Mouse (Mus musculus) intestine, postnatal 0 days (tissue): ENCODE data around the gene Akain1. TPM values are rescaled to one million over a fixed set of nuclear protein-coding genes. Genes with fewer than 3 reads are reported as not detected.

Experiments used
- ATAC-seq: fragments of 200-750 bp; cut with Nextera tagmentation; 2 replicates; pipeline ENCODE4 v1.8.0; 2017; ENCODE audit warnings: mild to moderate bottlenecking, moderate TSS enrichment, moderate library complexity
- H3K27ac ChIP-seq: fragments of 300-500 bp; sonication (generic); 2 replicates; pipeline ENCODE4 v1.5.1; 2014; ENCODE audit warnings: mild to moderate bottlenecking, low read depth, low read length, moderate library complexity
- H3K27me3 ChIP-seq: fragments of 300-500 bp; sonication (generic); replicated peaks from 2 replicates; pipeline ENCODE4 v1.6.1; 2014; ENCODE audit warnings: low read length, mixed read lengths; ENCODE audit not compliant: control insufficient read depth, insufficient read depth
- H3K36me3 ChIP-seq: fragments of 300-500 bp; sonication (generic); 2 replicates; pipeline ENCODE4 v1.6.1; 2014; ENCODE audit warnings: mild to moderate bottlenecking, moderate library complexity; ENCODE audit not compliant: control insufficient read depth, insufficient read depth
- H3K4me1 ChIP-seq: fragments of 300-500 bp; sonication (generic); replicated peaks from 2 replicates; pipeline ENCODE4 v1.6.1; 2014; ENCODE audit warnings: antibody characterized with exemption, low read length, mixed read lengths; ENCODE audit not compliant: control insufficient read depth, insufficient read depth
- H3K4me2 ChIP-seq: fragments of 300-500 bp; sonication (generic); replicated peaks from 2 replicates; pipeline ENCODE4 v1.6.1; 2014; ENCODE audit warnings: low read depth, mild to moderate bottlenecking, moderate library complexity
- H3K4me3 ChIP-seq: fragments of 300-500 bp; sonication (generic); 2 replicates; pipeline ENCODE4 v1.5.1; 2014; ENCODE audit warnings: low read depth, low read length
- H3K9ac ChIP-seq: fragments of 300-500 bp; sonication (generic); 2 replicates; pipeline ENCODE4 v1.6.1; 2014; ENCODE audit warnings: mild to moderate bottlenecking, low read depth, low read length
- H3K9me3 ChIP-seq: fragments of 300-500 bp; sonication (generic); 2 replicates; pipeline ENCODE4 v1.6.1; 2016; ENCODE audit warnings: mixed run types; ENCODE audit not compliant: control insufficient read depth
- CTCF ChIP-seq: sonication (generic); IDR thresholded peaks from 2 replicates; pipeline ENCODE4 v1.5.1; 2016; ENCODE audit warnings: low read depth, mild to moderate bottlenecking, control low read depth, antibody characterized with exemption, moderate library complexity
- WGBS: fragments of 180-500 bp; shearing (Covaris S2); extraction: QIAGEN DNeasy Blood & Tissue Kit; methylation state at CpG from one replicate; pipeline ENCODE4 v1.1.7; 2014; 5-methylcytosine and 5-hydroxymethylcytosine counted together
- polyA plus RNA-seq: library from polyadenylated mRNA; unstranded; fragments of >200 nt; fragmentation: Nextera tagmentation; extraction: Ambion mirVana; gene quantifications from 2 replicates; pipeline ENCODE4 v1.2.1, GENCODE M21; 2015

Gene Akain1
- not detected in 2 replicates for polyA plus RNA-seq

GRCm38 (mm10) chr17:69438990-69439491 is at the start of gene Akain1:
Gene Akain1 (plus strand): TSS chr17:69439326.
- H3K27me3 ChIP-seq: peaks cover 30% of the 10 kb centered on the region
- H3K4me3 ChIP-seq: peak within 1 kb of the TSS; percentile 34
- H3K4me2 ChIP-seq: peak within 1 kb of the TSS; percentile 68
- 1% methylated on average over 38 of the region's 44 CpGs for WGBS
- ATAC-seq: peak; percentile 88
- TF ChIP-seq CTCF: no peak
- H3K4me1 ChIP-seq: no peaks in the 10 kb centered on the region
- no peaks in the 10 kb centered on the region for H3K9me3 ChIP-seq
- H3K27ac ChIP-seq: no peak within 1 kb of the TSS
- H3K36me3 ChIP-seq: no peaks in the 10 kb centered on the region
- no peak within 1 kb of the TSS for H3K9ac ChIP-seq

DNA sequence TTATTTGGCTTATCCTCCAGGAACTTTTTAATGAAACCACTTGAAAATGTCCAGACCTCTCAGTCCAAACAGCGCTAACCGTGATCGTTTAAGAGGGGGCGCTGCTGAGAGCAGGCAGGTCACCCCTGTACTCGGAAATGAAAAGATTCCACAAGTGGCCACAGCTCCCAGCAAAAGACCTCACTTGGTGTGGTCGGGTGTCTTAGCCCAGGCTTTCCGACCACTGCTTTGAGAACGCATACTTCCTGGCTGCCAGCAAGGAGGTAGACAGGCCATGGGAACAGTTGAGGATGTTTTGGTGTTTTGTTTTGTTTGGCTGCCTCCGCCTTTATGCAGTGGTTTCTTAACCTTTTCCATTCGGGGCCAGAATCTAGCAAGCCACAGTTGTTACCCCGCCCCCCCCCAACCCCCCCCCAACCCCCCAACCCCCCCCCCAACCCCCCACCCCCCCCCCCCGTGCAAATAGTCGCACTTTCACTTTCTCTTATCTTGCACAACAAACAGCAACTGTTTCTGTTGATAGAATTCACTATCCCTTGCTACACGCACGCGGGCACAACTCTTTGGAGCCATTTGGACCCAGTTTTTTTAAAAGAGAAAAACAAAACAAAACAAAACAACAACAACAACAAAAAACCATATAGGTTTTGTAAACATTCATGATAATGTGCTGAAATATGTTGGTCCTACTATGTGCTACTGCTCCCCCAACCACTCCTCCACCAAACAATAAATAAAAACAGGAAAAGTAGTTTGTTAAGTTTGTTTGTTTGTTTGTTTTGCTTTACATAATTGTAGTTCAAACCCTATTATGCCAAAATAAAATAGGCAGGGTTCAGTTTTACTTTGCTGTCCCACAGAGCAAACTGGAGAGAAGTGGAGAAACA is 42.7 kb upstream of the Akain1 start:
- WGBS: 29% methylated on average over 15 of the region's 16 CpGs
- Histone ChIP-seq H3K4me2 (peak overlapping the region; percentile 41; the same call in 1 of the 2 replicates), H3K36me3 (no peaks in the 10 kb centered on the region), H3K27ac (no peak overlapping the region), H3K27me3 (no peaks in the 10 kb centered on the region), H3K4me1 (no peaks in the 10 kb centered on the region), H3K9ac (no peak overlapping the region), H3K4me3 (no peak overlapping the region), H3K9me3 (no peaks in the 10 kb centered on the region)
- no peak for ATAC-seq
- peak; percentile 53 for TF ChIP-seq CTCF

DNA sequence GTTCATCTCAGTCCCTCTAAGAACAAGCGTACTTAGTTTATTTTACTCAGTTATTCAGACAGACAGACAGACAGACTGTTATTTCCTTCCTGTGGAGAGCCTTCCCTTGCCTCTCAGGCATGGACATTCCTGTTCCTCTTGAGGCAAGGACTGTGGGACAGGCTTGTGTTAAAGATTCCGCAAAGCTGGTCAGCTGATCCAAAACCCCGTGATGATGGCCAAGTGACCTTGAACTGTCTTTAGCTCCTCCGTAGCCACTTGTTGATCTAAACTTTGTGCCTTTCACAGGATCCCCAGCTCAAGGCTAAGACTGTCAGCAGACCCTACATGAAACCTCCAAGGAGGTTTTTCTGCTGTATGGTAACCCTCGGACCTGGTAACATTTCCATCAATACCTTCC is 42.0 kb upstream of the Akain1 start:
- Histone ChIP-seq H3K9me3 (no peaks in the 10 kb centered on the region), H3K27me3 (no peaks in the 10 kb centered on the region), H3K4me2 (no peak overlapping the region), H3K9ac (no peak overlapping the region), H3K4me1 (no peaks in the 10 kb centered on the region), H3K27ac (no peak overlapping the region), H3K36me3 (no peaks in the 10 kb centered on the region), H3K4me3 (no peak overlapping the region)
- WGBS: 53% methylated on average over 5 of the region's 5 CpGs
- ATAC-seq: no peak
- TF ChIP-seq CTCF: no peak

DNA sequence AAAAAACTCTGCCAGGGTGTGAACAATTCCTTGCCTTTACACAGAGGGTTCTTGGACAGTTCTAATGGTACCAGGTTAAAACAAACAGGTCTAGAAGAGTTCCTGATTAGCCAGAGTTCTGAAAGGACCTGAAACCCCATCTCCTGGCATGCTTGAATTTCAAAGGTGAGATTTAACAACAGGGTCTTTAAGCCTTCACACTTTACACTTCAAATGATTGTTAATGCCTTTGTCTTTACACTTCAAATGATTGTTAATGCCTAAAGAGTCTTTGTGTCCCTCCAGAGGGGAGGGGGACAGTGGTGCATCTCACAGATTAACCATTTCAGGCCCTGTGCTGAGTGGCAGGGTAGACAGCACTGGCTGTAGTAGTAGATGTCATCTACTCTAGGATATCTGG is 41.0 kb upstream of the Akain1 start:
- no peak overlapping the region for H3K27ac ChIP-seq

GRCm38 (mm10) chr17:69401146-69401545 is 38.0 kb upstream of the Akain1 start:
- ATAC-seq: no peak
- TF ChIP-seq CTCF: peak; percentile 41
- Histone ChIP-seq H3K27ac (no peak overlapping the region), H3K4me3 (no peak overlapping the region), H3K4me1 (no peaks in the 10 kb centered on the region), H3K9me3 (no peaks in the 10 kb centered on the region), H3K27me3 (no peaks in the 10 kb centered on the region), H3K9ac (no peak overlapping the region), H3K36me3 (no peaks in the 10 kb centered on the region), H3K4me2 (no peak overlapping the region)
- WGBS: 75% methylated on average over 2 of the region's 2 CpGs

More for the DNA sequence above, 41.0 kb upstream of the Akain1 start:
- Histone ChIP-seq H3K9ac (no peak overlapping the region), H3K4me1 (no peaks in the 10 kb centered on the region), H3K9me3 (no peaks in the 10 kb centered on the region), H3K4me2 (no peak overlapping the region), H3K4me3 (no peak overlapping the region), H3K36me3 (no peaks in the 10 kb centered on the region), H3K27me3 (no peaks in the 10 kb centered on the region)
- TF ChIP-seq CTCF: no peak
- no peak for ATAC-seq

GRCm38 (mm10) chr17:69416163-69416562 is 23.0 kb upstream of the Akain1 start:
- H3K4me1 ChIP-seq: no peaks in the 10 kb centered on the region
- H3K36me3 ChIP-seq: no peaks in the 10 kb centered on the region
- peak overlapping the region; percentile 94 for H3K4me3 ChIP-seq
- H3K27me3 ChIP-seq: no peaks in the 10 kb centered on the region
- H3K4me2 ChIP-seq: peak overlapping the region; percentile 76
- TF ChIP-seq CTCF: no peak
- no peaks in the 10 kb centered on the region for H3K9me3 ChIP-seq
- no peak for ATAC-seq
- H3K27ac ChIP-seq: no peak overlapping the region
- H3K9ac ChIP-seq: no peak overlapping the region
